Mouse (Mus musculus) brain, embryonic 14.5 days (tissue): Measurements from ENCODE around the gene Anks1b. TPM values are rescaled to one million over a fixed set of nuclear protein-coding genes. Genes with fewer than 3 reads are reported as not detected.

Experiments
- DNase-seq: peaks from one replicate; pipeline ENCODE4 v3.0.0-alpha.2; 2011; ENCODE audit warnings: low read depth
- CTCF ChIP-seq: fragments of 200-500 bp; IDR thresholded peaks from 2 replicates; pipeline ENCODE4 v1.5.1; 2012; ENCODE audit warnings: inconsistent platforms, mild to moderate bottlenecking, moderate library complexity, borderline replicate concordance; ENCODE audit not compliant: insufficient read depth, insufficient read length; ENCODE audit errors: extremely low read depth
- POLR2A ChIP-seq: fragments of 200-500 bp; IDR thresholded peaks from 2 replicates; pipeline ENCODE4 v1.6.1; 2012; ENCODE audit warnings: mild to moderate bottlenecking, inconsistent platforms, borderline replicate concordance; ENCODE audit not compliant: poor library complexity, insufficient read depth, insufficient read length, severe bottlenecking; ENCODE audit errors: extremely low read depth
- polyA plus RNA-seq: library from polyadenylated mRNA; depleted of rRNA; stranded (reverse); fragments of >200 nt; gene quantifications from 2 replicates; pipeline ENCODE4 v1.2.3, GENCODE M21; 2012

The Anks1b gene
- polyA plus RNA-seq, 1 experiment = 67.7 TPM

DNA sequence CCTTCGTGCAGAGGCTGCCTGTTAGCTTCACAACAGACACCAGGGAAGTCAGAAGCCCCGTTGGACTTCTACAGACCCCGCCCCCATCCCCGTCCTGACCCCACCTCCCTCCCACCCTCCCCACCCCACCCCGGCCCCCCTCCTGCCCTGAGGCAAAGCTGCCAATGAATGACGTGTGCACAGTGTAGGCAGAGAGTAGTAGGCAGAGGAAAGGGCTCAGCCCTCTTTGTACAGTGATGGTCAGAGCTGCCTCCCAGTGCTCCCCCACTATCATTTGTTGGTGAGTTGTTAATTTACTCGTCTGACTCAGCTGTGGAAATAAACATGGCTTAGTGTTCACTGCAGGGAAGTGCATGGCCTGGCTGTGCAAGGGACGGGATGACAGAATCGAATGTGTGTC is 1091.2 kb downstream of the Anks1b start:
- TF ChIP-seq CTCF = no peak
- TF ChIP-seq POLR2A = no peak
- no peak for DNase-seq

DNA sequence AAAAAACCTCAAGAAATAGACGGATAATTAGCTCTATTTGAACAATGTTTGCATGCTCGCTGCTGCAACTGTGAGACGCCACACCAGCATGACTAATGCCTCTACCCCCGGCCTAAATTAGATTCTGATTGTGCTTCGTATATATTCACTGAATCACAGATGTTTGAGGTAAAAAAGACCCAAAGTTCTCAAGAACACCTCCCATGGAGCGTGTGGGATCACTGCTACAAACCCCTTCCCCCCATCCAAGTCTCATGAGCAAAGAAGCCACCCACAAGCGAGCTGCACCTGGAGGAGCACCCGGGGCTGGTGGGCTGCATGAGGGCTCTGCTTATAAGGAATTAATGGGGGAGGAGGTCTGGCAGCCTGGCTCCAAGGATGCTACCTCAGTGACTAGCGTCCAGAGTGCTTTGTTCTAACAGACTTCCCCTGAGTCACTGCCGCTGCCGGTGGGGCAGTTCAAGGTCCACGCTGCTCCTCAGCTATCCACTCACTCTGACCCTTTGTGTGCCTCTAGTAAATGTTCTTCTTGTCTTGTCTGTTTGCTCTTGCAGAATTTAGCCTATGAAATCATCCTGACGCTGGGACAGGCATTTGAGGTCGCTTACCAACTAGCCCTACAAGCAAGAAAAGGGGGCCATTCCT is 1092.5 kb downstream of the Anks1b start:
- DNase-seq = no peak
- TF ChIP-seq POLR2A = no peak
- no peak for TF ChIP-seq CTCF

DNA sequence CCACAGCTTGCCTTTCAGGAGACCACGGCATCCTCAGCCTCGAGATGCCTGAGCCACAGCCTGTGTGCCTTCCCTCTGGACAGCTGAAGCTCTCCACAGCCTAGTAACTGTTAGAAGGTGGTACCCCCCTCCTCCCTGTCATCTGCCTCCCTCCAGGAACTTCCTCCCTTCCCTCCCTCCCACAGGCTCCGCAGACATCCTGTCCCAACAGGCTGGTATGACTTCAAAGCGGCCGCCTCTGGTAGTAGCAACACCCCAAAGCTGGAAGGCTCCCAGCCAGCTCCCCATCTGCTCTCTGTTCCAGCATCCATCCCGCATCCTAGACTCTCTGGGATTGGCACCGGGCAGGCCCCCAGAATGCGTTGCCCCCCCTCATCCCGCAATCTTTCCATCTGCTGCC is 1093.5 kb downstream of the Anks1b start:
- DNase-seq = peak; percentile 84
- no peak for TF ChIP-seq POLR2A
- TF ChIP-seq CTCF = no peak

DNA sequence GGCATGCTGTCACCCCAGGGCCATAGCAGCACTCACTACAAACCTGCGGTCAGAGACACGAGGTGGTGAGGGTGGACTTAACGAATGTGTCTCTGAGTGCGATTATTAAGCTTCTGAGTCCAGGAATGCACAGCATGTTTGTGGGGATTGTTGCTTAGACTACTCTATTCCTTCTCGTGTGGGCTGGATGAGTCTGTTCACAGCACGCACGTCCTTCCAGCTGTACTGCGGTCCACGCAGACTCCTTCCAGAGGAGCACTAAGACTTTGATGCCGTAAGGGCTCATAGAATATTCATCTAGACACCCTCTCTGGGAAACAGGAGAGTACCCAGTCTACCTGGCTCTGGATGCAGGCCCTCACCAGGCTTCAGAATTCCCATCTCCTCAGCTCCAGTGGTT is 1094.9 kb downstream of the Anks1b start:
- TF ChIP-seq POLR2A (no peak), CTCF (no peak)
- no peak for DNase-seq

DNA sequence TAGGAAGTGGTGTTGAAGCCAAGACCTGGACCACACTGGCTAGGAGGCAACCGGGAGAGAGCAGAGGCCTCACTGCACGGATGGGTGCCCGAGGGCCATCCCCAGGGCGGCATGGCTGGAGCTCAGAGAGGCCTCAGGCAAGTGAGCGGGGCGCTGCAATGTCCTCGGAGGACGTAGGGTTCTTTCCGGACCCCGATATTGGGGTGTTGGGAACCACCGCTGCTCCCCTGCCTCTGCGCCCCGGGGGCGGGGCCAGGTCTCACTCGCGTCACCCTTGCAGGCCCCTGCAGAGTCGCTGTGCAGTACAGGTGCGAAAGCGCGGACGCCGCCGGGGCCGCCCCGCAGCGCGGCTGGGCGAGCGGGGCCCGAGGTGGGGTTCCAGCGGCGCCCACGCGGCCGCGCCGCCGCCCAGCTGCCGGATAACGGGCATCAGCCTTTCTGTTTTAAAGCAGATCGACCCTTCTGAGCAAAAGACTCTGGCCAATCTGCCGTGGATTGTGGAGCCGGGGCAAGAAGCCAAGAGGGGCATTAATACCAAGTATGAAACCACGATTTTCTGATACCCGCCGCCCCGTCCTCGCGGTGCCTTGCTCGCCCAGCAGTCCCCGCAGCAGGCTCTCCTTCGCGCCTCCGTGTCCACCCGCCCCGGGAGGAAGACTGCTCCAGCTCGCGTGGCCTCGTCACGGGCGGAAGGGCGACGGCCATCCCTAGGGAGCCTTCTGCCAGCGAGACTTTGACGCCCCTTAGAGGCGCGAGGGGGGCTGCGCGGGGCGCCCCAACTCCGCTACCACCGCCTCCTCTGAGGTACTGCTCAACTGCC is 1096.3 kb downstream of the Anks1b start:
- TF ChIP-seq CTCF (no peak), POLR2A (no peak)
- DNase-seq = peak; percentile 46

DNA sequence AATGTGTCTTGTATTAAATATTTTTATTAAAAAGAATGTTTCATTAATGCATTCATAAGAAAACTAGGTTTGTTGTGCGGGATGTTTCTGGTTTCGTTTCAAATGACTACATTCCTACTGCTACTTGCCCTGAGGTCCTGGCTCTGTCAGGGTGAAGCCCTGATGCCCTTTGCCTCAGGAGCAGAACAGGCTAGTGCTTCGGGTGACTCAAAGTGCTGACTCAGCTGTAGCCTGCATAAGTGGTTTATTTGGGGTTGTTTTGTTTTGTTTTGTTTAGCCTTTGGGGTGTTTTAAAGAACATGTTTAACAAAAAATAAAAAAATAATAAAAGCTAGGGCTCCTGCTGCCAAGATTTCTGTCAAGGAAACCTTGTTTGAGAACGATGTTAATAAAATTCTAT is 1097.3 kb downstream of the Anks1b start:
- DNase-seq = no peak
- TF ChIP-seq CTCF (no peak), POLR2A (no peak)

DNA sequence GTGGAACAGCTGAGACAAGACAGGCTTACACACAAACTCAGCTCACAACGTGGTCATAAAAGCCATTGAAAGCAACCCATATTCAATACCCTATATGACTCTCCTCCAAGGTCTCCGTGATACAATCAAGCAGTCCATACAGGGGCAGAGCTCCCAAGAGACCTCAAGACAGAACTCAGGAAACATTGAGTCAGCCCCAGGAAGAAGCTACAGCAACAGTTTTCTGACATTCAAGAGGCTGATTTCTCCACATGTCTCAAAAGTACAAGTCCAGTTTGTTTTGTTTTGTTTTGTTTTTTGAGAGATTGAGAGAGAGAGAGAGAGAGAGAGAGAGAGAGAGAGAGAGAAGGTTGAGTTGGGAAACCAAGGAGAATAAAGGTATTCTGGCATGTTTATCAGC is 1100.8 kb downstream of the Anks1b start:
- DNase-seq = no peak
- TF ChIP-seq POLR2A = no peak
- TF ChIP-seq CTCF = no peak

DNA sequence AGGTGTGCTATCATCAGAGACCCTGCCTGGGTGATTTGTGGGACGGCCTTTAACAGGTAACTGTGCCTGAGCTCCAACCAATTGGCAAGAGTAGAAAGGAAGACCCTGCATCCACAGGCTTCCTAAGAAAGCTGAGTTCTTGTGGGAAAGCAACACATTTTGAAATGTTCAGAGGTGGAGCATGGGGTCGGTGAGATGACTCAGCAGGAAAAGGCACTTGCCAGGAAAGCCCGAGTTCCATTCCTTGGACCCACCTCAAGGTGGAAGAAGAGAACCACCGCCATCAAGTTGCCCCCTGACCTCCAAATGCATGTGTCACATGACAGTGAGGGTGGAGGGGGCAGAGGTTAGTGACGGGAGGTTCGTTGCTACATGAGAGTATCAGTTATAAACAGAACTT is 1101.2 kb downstream of the Anks1b start:
- TF ChIP-seq CTCF (no peak), POLR2A (no peak)
- no peak for DNase-seq

DNA sequence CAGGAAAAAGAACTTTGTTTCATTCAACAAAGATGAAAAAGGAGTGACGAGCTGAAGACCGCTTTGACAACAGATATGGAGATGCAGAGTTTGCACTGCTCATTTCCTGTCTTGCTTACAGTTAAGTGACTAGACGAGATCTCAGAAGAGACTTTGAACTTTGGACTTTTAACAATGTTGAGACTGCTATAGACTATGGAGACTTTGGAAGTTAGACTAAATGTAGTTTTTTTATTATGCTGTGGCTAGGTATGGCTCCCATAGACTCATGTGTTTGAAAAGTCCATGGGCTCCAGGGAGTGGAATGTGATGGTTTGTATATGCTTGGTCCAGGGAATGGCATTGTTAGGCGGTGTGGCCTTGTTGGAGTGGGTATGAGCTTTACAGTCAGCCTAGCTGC is 1108.5 kb downstream of the Anks1b start:
- DNase-seq = no peak
- TF ChIP-seq POLR2A (no peak), CTCF (no peak)

DNA sequence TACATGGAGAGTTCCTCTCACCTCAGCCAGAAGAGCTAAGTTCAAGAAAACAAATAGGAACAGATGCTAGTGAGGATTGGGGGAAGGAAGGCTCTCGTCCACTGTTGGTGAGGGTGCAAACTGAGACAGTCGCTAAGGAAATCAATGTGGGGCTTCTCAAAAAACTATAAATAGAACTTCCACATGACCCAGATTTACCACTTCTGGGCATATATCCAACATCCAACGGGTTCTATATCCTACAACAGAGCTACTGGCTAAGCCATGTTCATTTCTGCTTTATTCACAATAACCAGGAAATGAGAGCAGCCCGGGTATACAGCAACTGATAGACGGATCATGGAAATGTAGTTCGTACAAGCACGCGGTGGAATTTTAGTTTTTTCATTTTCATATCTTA is 1109.7 kb downstream of the Anks1b start:
- TF ChIP-seq CTCF = no peak
- no peak for TF ChIP-seq POLR2A
- DNase-seq = peak; percentile 47

DNA sequence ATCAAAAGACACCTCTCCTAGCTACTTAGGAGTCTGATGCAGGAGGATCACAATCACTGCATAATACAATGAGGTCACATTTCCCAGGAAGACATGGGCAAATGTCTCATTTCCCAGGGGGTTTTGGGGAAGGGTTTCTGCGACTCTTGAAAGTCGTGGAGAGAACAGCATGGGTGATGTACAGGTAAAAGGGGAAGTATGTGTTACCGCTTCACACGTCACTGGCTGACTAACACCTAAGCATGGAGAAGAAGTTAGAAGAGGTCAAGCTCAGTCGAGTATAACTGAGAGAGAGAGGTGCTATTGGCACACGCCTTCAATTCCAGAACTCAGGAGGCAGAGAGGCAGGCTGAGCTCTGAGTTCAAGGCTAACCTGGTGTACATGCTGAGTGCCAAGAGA is 1117.0 kb downstream of the Anks1b start:
- DNase-seq = no peak
- TF ChIP-seq CTCF = no peak
- TF ChIP-seq POLR2A = no peak

DNA sequence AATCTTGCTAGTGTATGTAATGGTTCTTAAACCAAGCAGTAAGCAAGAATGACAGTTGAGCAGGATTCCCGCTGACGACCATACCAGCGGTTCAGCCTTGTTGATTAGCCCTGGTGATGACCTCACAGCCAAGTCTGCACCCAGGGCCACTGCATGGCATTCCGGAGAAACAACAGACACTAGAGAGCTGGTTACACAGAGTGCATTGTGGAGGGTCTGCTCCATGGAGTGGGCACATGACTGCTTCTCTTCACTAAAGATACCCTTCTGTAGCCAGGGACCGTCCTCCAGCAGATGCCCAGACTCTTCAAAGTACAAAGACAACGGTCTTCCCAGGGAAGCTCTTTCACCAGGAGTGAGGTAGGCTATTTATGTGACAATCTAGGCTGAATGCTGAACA is 1118.9 kb downstream of the Anks1b start:
- DNase-seq = no peak
- TF ChIP-seq CTCF (no peak), POLR2A (no peak)
